Mouse (Mus musculus) embryonic fibroblast, embryonic 13.5 days (primary cell): ENCODE measurements around the gene Brix1. TPM values are rescaled to one million over a fixed set of nuclear protein-coding genes. Genes with fewer than 3 reads are reported as not detected.
"Not testable (repeated sequence)": the region's sequence is repeated elsewhere in the genome, so short reads cannot be mapped to it uniquely, and the experiment has no call there.

Experiments
- H3K27ac ChIP-seq: 2 replicates; pipeline ENCODE4 v1.5.1; 2012; ENCODE audit warnings: low read length, control low read depth, inconsistent platforms; ENCODE audit not compliant: insufficient read depth
- H3K4me1 ChIP-seq: 2 replicates; pipeline ENCODE4 v1.6.1; 2011; ENCODE audit warnings: low read length; ENCODE audit not compliant: control insufficient read depth, insufficient read depth
- H3K4me3 ChIP-seq: 2 replicates; pipeline ENCODE4 v1.5.1; 2011; ENCODE audit warnings: mild to moderate bottlenecking, control low read depth, low read length; ENCODE audit not compliant: insufficient read depth
- CTCF ChIP-seq: IDR thresholded peaks from 2 replicates; pipeline ENCODE4 v1.5.1; 2011; ENCODE audit warnings: mild to moderate bottlenecking, control low read depth, low read length, moderate library complexity, borderline replicate concordance; ENCODE audit not compliant: insufficient read depth
- POLR2A ChIP-seq: IDR thresholded peaks from 2 replicates; pipeline ENCODE4 v1.6.1; 2011; ENCODE audit warnings: low read depth, mild to moderate bottlenecking, control low read depth, low read length, moderate library complexity
- polyA plus RNA-seq: library from polyadenylated mRNA; stranded (reverse); fragments of >200 nt; gene quantifications from 2 replicates; pipeline ENCODE4 v1.2.4, GENCODE M21; 2011; ENCODE audit warnings: low read depth; ENCODE audit not compliant: missing spikeins, insufficient read length

Brix1 gene
- polyA plus RNA-seq, 1 experiment, result 84.4 TPM

- H3K4me3 ChIP-seq, result no peak overlapping the region
- no peaks in the 10 kb centered on the region for H3K4me1 ChIP-seq
- H3K27ac ChIP-seq, result no peak overlapping the region
- TF ChIP-seq CTCF (no peak), POLR2A (no peak)
Measured at GRCm38 (mm10) chr15:10499593-10499992, 13.8 kb upstream of the Brix1 start.

GRCm38 (mm10) chr15:10496696-10497095 lies 10.9 kb upstream of the Brix1 start:
- not testable (repeated sequence) for H3K4me3 ChIP-seq, H3K4me1 ChIP-seq, H3K27ac ChIP-seq

GRCm38 (mm10) chr15:10495944-10496343 lies 10.2 kb upstream of the Brix1 start:
- no peak overlapping the region for H3K27ac ChIP-seq
- no peak overlapping the region for H3K4me3 ChIP-seq
- TF ChIP-seq CTCF (no peak), POLR2A (no peak)

GRCm38 (mm10) chr15:10490101-10490500 lies 4.4 kb upstream of the Brix1 start:
- H3K27ac ChIP-seq, result no peak overlapping the region
- H3K4me1 ChIP-seq, result peaks cover 6% of the 10 kb centered on the region
- TF ChIP-seq CTCF (no peak), POLR2A (no peak)
- no peak overlapping the region for H3K4me3 ChIP-seq

More at GRCm38 (mm10) chr15:10495944-10496343, 10.2 kb upstream of the Brix1 start:
- H3K4me1 ChIP-seq, result no peaks in the 10 kb centered on the region

GRCm38 (mm10) chr15:10487246-10487645 lies 1.5 kb upstream of the Brix1 start:
- Histone ChIP-seq H3K27ac (no peak overlapping the region), H3K4me3 (peak overlapping the region; percentile 32), H3K4me1 (peaks cover 8% of the 10 kb centered on the region)
- TF ChIP-seq CTCF, result no peak
- TF ChIP-seq POLR2A, result no peak

- peaks cover 8% of the 10 kb centered on the region for H3K4me1 ChIP-seq
- TF ChIP-seq POLR2A (no peak), CTCF (no peak)
- H3K27ac ChIP-seq, result no peak overlapping the region
- H3K4me3 ChIP-seq, result peak overlapping the region; percentile 96
Measured at GRCm38 (mm10) chr15:10486365-10486839, 655 bp upstream of the Brix1 start.

- H3K4me3 ChIP-seq, result peak overlapping the region; percentile 55
- TF ChIP-seq POLR2A (no peak), CTCF (no peak)
- peaks cover 2% of the 10 kb centered on the region; the same call in 1 of the 2 replicates for H3K4me1 ChIP-seq
- no peak overlapping the region for H3K27ac ChIP-seq
Measured at GRCm38 (mm10) chr15:10470941-10471340, 14.8 kb downstream of the Brix1 start.

- no peak within 1 kb of the TSS for H3K27ac ChIP-seq
- peak; percentile 89 for TF ChIP-seq POLR2A
- TF ChIP-seq CTCF, result no peak
- peak within 1 kb of the TSS; percentile 69 for H3K4me3 ChIP-seq
- H3K4me1 ChIP-seq, result peaks cover 2% of the 10 kb centered on the region; the same call in 1 of the 2 replicates
Measured at GRCm38 (mm10) chr15:10470151-10470831, 15.5 kb downstream of the Brix1 start, which contains the start of gene Dnajc21. Gene Dnajc21, minus strand, starts transcription at chr15:10470516.

GRCm38 (mm10) chr15:10469641-10470150 lies 16.1 kb downstream of the Brix1 start:
- peak overlapping the region; percentile 69 for H3K4me3 ChIP-seq
- no peak overlapping the region for H3K27ac ChIP-seq
- H3K4me1 ChIP-seq, result peaks cover 2% of the 10 kb centered on the region; the same call in 1 of the 2 replicates
- TF ChIP-seq POLR2A, result no peak
- no peak for TF ChIP-seq CTCF

- H3K4me1 ChIP-seq, result peaks cover 2% of the 10 kb centered on the region; the same call in 1 of the 2 replicates
- H3K27ac ChIP-seq, result no peak overlapping the region
- no peak overlapping the region for H3K4me3 ChIP-seq
- TF ChIP-seq CTCF, result no peak
- TF ChIP-seq POLR2A, result no peak
Measured at GRCm38 (mm10) chr15:10468761-10469160, 17.0 kb downstream of the Brix1 start.
